Mouse (Mus musculus) cerebellum, postnatal 4 days (tissue): ENCODE results near the gene Map2k6.

ENCODE experiments used
- DNase-seq, 2 experiments: peaks; one replicate each; pipeline ENCODE4 v3.0.0; 2022; ENCODE audit warnings: low spot score in 2 of 2, mixed read lengths in 1 of 2

Map2k6 gene

GRCm38 (mm10) chr11:110450758-110451121 lies 51.8 kb downstream of the Map2k6 start:
- no peak for DNase-seq

- no peak for DNase-seq
Measured at GRCm38 (mm10) chr11:110451590-110451989, 52.7 kb downstream of the Map2k6 start.

- no peak for DNase-seq
Measured at GRCm38 (mm10) chr11:110453445-110454154, 54.7 kb downstream of the Map2k6 start.

GRCm38 (mm10) chr11:110457441-110457912 lies 58.6 kb downstream of the Map2k6 start:
- no peak for DNase-seq

- no peak for DNase-seq
Measured at GRCm38 (mm10) chr11:110460480-110460879, 61.6 kb downstream of the Map2k6 start.

GRCm38 (mm10) chr11:110461560-110462331 lies 62.8 kb downstream of the Map2k6 start:
- DNase-seq: no peak

GRCm38 (mm10) chr11:110462975-110463578 lies 64.2 kb downstream of the Map2k6 start:
- no peak for DNase-seq

- no peak for DNase-seq
Measured at GRCm38 (mm10) chr11:110463801-110464200, 64.9 kb downstream of the Map2k6 start.

- DNase-seq: no peak
Measured at GRCm38 (mm10) chr11:110469054-110469453, 70.1 kb downstream of the Map2k6 start.

GRCm38 (mm10) chr11:110470561-110471273 lies 71.8 kb downstream of the Map2k6 start:
- no peak for DNase-seq

GRCm38 (mm10) chr11:110471362-110471761 lies 72.4 kb downstream of the Map2k6 start:
- DNase-seq: no peak

- no peak for DNase-seq
Measured at GRCm38 (mm10) chr11:110472078-110472477, 73.2 kb downstream of the Map2k6 start.

GRCm38 (mm10) chr11:110473495-110473894 lies 74.6 kb downstream of the Map2k6 start:
- no peak for DNase-seq

GRCm38 (mm10) chr11:110476361-110477151 lies 77.6 kb downstream of the Map2k6 start:
- no peak for DNase-seq

GRCm38 (mm10) chr11:110477961-110478869 lies 79.3 kb downstream of the Map2k6 start:
- peak in 1 of 2 experiments; percentile 47 for DNase-seq

GRCm38 (mm10) chr11:110478978-110479384 lies 80.1 kb downstream of the Map2k6 start:
- peak in 1 of 2 experiments; percentile 49 for DNase-seq

- no peak for DNase-seq
Measured at GRCm38 (mm10) chr11:110481406-110481805, 82.5 kb downstream of the Map2k6 start.

- DNase-seq: no peak
Measured at GRCm38 (mm10) chr11:110482176-110482575, 83.3 kb downstream of the Map2k6 start.

GRCm38 (mm10) chr11:110482649-110483048 lies 83.7 kb downstream of the Map2k6 start:
- DNase-seq: no peak

- peak in 1 of 2 experiments; percentile 28 for DNase-seq
Measured at GRCm38 (mm10) chr11:110483165-110483564, 84.2 kb downstream of the Map2k6 start.
